Mouse (Mus musculus) liver, adult 2 months (tissue): ENCODE data around the gene Mta3. TPM values are rescaled to one million over a fixed set of nuclear protein-coding genes. Genes with fewer than 3 reads are reported as not detected.
A peak's percentile ranks its signal among the peaks of the same experiment; 100 is the strongest.

ENCODE experiments used
- DNase-seq: peaks from one replicate; pipeline ENCODE4 v3.0.0-alpha.2; 2011; ENCODE audit warnings: low read depth, low spot score; ENCODE audit errors: extremely low read depth
- H3K27ac ChIP-seq: fragments of 200-500 bp; replicated peaks from 2 replicates; pipeline ENCODE4 v1.5.1; 2012; ENCODE audit warnings: low read depth, mild to moderate bottlenecking, control low read depth, inconsistent platforms, low read length; ENCODE audit not compliant: insufficient read depth
- H3K27me3 ChIP-seq: fragments of 200-500 bp; 2 replicates; pipeline ENCODE4 v1.6.1; 2012; ENCODE audit warnings: mild to moderate bottlenecking, moderate library complexity, low read length, inconsistent platforms; ENCODE audit not compliant: control insufficient read depth, insufficient read depth
- H3K36me3 ChIP-seq: fragments of 200-500 bp; 2 replicates; pipeline ENCODE4 v1.6.1; 2012; ENCODE audit warnings: low read length, inconsistent platforms; ENCODE audit not compliant: control insufficient read depth, insufficient read depth
- H3K4me1 ChIP-seq: fragments of 200-500 bp; 2 replicates; pipeline ENCODE4 v1.6.1; 2011; ENCODE audit warnings: low read length; ENCODE audit not compliant: control insufficient read depth, insufficient read depth
- H3K4me3 ChIP-seq: fragments of 200-500 bp; 2 replicates; pipeline ENCODE4 v1.5.1; 2011; ENCODE audit warnings: low read depth, mild to moderate bottlenecking, control low read depth, low read length, moderate library complexity; ENCODE audit not compliant: insufficient read depth
- H3K79me2 ChIP-seq: fragments of 200-500 bp; 2 replicates; pipeline ENCODE4 v1.6.1; 2012; ENCODE audit warnings: inconsistent platforms, mild to moderate bottlenecking, low read length, moderate library complexity; ENCODE audit not compliant: control insufficient read depth, insufficient read depth
- H3K9ac ChIP-seq: fragments of 200-500 bp; 2 replicates; pipeline ENCODE4 v1.6.1; 2012; ENCODE audit warnings: low read depth, mild to moderate bottlenecking, control low read depth, inconsistent platforms, low read length
- CTCF ChIP-seq: fragments of 200-500 bp; IDR thresholded peaks from 2 replicates; pipeline ENCODE4 v1.5.1; 2011; ENCODE audit warnings: low read depth, low read length, control low read depth
- POLR2A ChIP-seq: fragments of 200-500 bp; IDR thresholded peaks from 2 replicates; pipeline ENCODE4 v1.6.1; 2011; ENCODE audit warnings: low read length, control low read depth; ENCODE audit not compliant: insufficient read depth; ENCODE audit errors: extremely low read depth
- WGBS: fragments of 180-500 bp; shearing (Covaris S2); methylation state at CpG from one replicate; pipeline ENCODE4 v1.1.7; 2018; 5-methylcytosine and 5-hydroxymethylcytosine counted together
- polyA plus RNA-seq: library from polyadenylated mRNA; depleted of rRNA; stranded (reverse); fragments of >200 nt; gene quantifications from 2 replicates; pipeline ENCODE4 v1.2.3, GENCODE M21; 2012; rRNA removed
- total RNA-seq: library from RNA; depleted of rRNA; stranded (reverse); fragments of >200 nt; gene quantifications from 2 replicates; pipeline ENCODE4 v1.2.3, GENCODE M21; 2014; rRNA removed

The Mta3 gene
- total and polyA plus RNA-seq, 2 experiments = 11.3 to 16.0 TPM

DNA sequence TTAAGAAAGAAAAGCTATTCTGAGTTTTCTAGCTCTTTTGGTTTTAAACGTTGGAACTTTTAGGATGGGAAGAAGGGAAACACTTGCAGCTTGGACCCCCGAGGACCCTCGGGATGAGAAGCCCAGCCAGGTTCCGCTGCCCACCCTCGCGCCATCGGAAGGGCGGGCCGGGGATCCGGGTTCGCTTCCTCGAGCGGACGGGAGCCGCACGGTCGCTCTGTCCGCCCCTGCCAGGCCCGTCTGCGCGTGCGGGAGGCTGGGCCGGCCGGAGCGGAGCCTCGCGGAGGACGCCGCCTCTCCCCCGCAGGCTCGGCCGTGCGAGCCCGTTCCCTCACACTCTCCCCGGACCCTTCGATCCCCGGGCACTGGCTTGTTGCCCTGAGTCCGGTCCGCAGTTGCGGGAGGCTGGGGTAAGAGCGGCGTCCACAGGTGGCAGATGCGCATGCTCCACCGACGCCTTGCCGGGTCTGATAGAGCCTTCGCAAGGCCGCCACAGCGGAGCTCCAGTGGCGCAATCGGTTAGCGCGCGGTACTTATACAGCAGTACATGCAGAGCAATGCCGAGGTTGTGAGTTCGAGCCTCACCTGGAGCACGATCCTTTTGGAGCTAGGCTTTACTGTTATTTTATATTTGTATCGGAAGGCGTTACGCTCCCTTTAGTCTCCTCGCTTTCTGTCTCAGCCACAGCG is 155.6 kb downstream of the Mta3 start:
- peak; percentile 94 for DNase-seq
- Histone ChIP-seq H3K9ac (peak overlapping the region; percentile 80), H3K4me3 (peak overlapping the region; percentile 65), H3K27ac (peak overlapping the region; percentile 70), H3K4me1 (no peaks in the 10 kb centered on the region), H3K79me2 (no peaks in the 10 kb centered on the region), H3K27me3 (no peaks in the 10 kb centered on the region), H3K36me3 (no peaks in the 10 kb centered on the region)
- no peak for TF ChIP-seq CTCF
- TF ChIP-seq POLR2A = 0 out of 2 replicates have a peak, but pooled peaks have one; percentile 25
- WGBS = under 1% methylated on average over 62 of the region's 62 CpGs

DNA sequence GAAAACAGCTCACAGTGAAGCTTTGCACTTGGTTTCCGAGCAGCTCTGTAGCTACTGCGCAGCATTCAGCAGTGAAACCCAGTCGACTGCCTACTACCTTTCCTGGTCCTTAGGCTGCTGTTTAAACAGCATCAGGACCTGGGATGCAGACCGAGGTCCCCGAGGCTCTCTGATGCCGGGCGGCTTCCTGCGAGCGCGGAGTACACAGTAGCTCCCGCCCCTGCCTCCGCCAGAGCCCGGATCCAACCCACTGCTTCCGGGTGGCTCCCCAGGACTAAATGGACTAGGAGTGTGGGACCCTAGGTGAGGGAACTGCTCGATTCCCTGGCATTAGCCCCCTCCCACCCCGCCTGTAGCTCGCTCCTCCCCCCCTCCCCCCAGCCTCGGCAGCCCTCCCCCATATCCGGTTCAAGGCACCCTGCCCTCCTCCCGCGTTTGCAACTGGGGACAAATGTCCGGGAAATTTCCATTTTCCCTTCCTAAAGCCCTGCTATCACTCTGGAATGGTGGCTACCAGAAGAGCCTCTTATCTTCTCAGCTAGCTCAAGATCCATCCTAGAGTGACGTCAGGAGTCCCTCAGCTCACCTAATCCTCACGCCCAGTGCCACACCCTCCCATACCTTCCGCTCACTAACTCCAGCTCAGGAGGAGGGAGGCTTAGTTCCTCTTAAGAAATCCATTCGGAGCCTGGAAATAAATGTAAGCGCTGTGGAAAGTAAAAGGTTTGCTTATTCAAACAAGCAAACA is 156.3 kb downstream of the Mta3 start:
- WGBS = 1% methylated on average over 26 of the region's 27 CpGs
- DNase-seq = no peak

DNA sequence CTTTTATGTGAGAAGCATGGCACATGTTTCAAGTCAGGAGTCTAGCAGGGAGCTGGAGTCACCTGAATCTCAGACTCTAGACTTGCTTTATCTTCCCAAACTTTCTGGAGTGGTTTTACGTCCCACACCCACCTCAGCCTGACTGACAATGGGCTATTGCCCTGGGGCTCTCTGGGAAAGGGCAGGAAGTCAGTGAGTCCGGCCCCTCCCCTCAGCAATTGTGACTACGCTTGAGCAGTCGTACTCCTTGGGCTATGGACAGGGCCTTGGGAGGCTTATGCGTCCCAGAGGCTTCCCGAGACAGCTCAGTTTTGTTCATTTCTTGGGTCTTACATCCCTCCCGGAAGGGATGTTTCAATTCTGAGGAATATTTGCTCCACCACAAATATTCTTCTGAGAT is 159.4 kb downstream of the Mta3 start:
- no peaks in the 10 kb centered on the region for H3K27me3 ChIP-seq
- H3K27ac ChIP-seq = no peak overlapping the region
- no peak overlapping the region for H3K9ac ChIP-seq
- no peaks in the 10 kb centered on the region for H3K79me2 ChIP-seq
- no peaks in the 10 kb centered on the region for H3K36me3 ChIP-seq
- no peak for TF ChIP-seq CTCF
- no peak for TF ChIP-seq POLR2A
- H3K4me1 ChIP-seq = no peaks in the 10 kb centered on the region
- no peak for DNase-seq
- 91% methylated on average over 7 of the region's 7 CpGs for WGBS
- H3K4me3 ChIP-seq = no peak overlapping the region

More for the DNA sequence above, 156.3 kb downstream of the Mta3 start:
- H3K4me3 ChIP-seq = peak overlapping the region; percentile 65
- peak overlapping the region; percentile 41 for H3K27ac ChIP-seq
- peak overlapping the region; percentile 42 for H3K9ac ChIP-seq
- no peaks in the 10 kb centered on the region for H3K4me1 ChIP-seq
- no peak for TF ChIP-seq POLR2A
- no peak for TF ChIP-seq CTCF
- no peaks in the 10 kb centered on the region for H3K36me3 ChIP-seq
- H3K79me2 ChIP-seq = no peaks in the 10 kb centered on the region
- no peaks in the 10 kb centered on the region for H3K27me3 ChIP-seq

DNA sequence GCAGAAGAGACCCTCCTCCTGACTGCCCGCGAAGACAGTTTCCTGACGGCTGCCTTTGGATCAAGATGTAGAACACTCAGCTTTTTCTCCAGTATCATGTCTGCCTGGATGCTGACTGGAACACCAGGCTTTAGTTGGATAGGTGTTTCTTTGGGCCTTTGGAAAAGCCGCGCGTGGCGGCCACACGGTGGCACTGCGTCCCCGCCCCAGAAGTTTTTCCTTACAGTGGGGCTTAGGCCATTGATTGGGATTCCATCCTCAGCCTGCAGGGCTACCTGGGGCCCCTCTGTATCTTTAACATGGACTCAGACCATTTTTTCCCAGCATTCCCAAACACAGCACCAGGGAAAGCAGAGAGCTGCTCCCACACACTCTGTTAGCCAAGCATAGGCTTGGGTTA is 160.6 kb downstream of the Mta3 start:
- Histone ChIP-seq H3K79me2 (no peaks in the 10 kb centered on the region), H3K4me1 (no peaks in the 10 kb centered on the region), H3K4me3 (no peak overlapping the region), H3K9ac (no peak overlapping the region), H3K36me3 (no peaks in the 10 kb centered on the region), H3K27me3 (no peaks in the 10 kb centered on the region), H3K27ac (no peak overlapping the region)
- 33% methylated on average over 10 of the region's 10 CpGs for WGBS
- TF ChIP-seq POLR2A (no peak), CTCF (peak; percentile 68)
- DNase-seq = no peak

DNA sequence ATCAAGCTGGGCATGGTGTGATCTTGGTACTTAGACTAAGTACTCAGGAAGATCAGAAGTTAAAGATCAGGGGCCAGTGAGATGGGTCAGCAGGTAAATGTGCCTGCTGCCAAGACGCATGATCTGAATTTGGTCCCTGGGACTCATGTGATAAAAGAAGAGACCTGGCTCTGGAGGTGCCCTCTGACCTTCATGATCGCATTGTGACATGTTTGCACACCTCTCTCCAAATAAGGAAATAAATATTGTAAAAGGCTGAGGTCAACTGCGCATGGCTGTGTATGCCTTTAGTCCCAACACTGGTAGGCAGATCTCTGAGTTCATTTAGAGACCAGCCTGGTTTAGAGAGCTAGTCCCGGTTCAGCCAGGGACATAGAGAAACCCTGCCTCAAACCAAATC is 164.4 kb downstream of the Mta3 start:
- H3K79me2 ChIP-seq = no peaks in the 10 kb centered on the region
- no peaks in the 10 kb centered on the region for H3K4me1 ChIP-seq
- peak; percentile 79 for DNase-seq
- no peaks in the 10 kb centered on the region for H3K36me3 ChIP-seq
- 21% methylated on average over 4 of the region's 4 CpGs for WGBS
- no peak for TF ChIP-seq CTCF
- no peak for TF ChIP-seq POLR2A
- H3K9ac ChIP-seq = no peak overlapping the region
- H3K27me3 ChIP-seq = no peaks in the 10 kb centered on the region
- no peak overlapping the region for H3K27ac ChIP-seq
- H3K4me3 ChIP-seq = no peak overlapping the region

Other genes with a start within 250 kb of the Mta3 start
- gene Cox7a2l, start 188.8 kb upstream of the Mta3 start, total RNA-seq = 184 and 203 TPM in 2 replicates
- gene Cox7a2l, start 188.8 kb upstream of the Mta3 start, polyA plus RNA-seq = 88.8 and 114 TPM in 2 replicates
- gene Kcng3, start 74.3 kb upstream of the Mta3 start, total RNA-seq = 0.07 TPM in 1 of 2 replicates, not detected in the other
- gene Kcng3, start 74.3 kb upstream of the Mta3 start, polyA plus RNA-seq = not detected in 2 replicates
- gene Haao, start 141.8 kb downstream of the Mta3 start, total RNA-seq = 588 and 626 TPM in 2 replicates
- 835 and 840 TPM in 2 replicates for gene Haao, start 141.8 kb downstream of the Mta3 start, polyA plus RNA-seq